Mouse (Mus musculus) embryonic fibroblast, embryonic 13.5 days (primary cell): ENCODE measurements at regions not wholly inside any gene's neighbourhood (a gene's known extent, or its start where the extent isn't known, plus 50 kb on each side); places are given as distances from the start of the nearest gene placed in this dataset.

Experiments
- CTCF ChIP-seq: IDR thresholded peaks from 2 replicates; pipeline ENCODE4 v1.5.1; 2011; ENCODE audit warnings: mild to moderate bottlenecking, control low read depth, low read length, moderate library complexity, borderline replicate concordance; ENCODE audit not compliant: insufficient read depth
- POLR2A ChIP-seq: IDR thresholded peaks from 2 replicates; pipeline ENCODE4 v1.6.1; 2011; ENCODE audit warnings: low read depth, mild to moderate bottlenecking, control low read depth, low read length, moderate library complexity

DNA sequence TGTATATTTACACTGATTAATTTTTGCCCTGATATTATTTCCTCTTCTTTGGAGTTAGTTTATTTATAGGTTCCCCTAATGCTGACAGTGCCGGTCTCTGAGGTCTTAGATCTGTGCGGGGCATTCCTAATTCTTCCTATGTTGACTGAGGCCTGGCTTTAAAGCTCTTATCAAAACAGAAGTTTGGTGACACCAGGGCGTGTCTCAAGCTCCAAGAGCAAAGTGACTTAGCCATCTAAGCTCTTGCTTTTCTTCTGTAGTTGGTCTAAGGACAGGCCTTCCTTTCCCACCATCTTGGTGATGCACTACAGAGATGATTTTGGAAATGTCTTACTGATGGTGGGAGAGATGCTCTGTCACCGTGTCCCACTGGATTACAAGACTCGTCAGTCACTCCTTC, 258.4 kb downstream of the Tbc1d1 start:
- TF ChIP-seq CTCF: no peak
- TF ChIP-seq POLR2A: no peak
